Mouse (Mus musculus) E14TG2a.4 (cell line): Measurements from ENCODE around the gene Ifnar1.

Source experiments
- H3K27me3 ChIP-seq: 2 replicates; pipeline ENCODE4 v1.6.1; 2014; ENCODE audit warnings: low read length, control low read depth; ENCODE audit not compliant: insufficient read depth
- H3K36me3 ChIP-seq: 2 replicates; pipeline ENCODE4 v1.6.1; 2014; ENCODE audit warnings: low read length, control low read depth; ENCODE audit not compliant: insufficient read depth
- H3K4me1 ChIP-seq: replicated peaks from 2 replicates; pipeline ENCODE4 v1.6.1; 2014; ENCODE audit warnings: low read depth, low read length, control low read depth
- H3K4me3 ChIP-seq: replicated peaks from 2 replicates; pipeline ENCODE4 v1.5.1; 2014; ENCODE audit warnings: mild to moderate bottlenecking, low read length
- H3K9me3 ChIP-seq: 2 replicates; pipeline ENCODE4 v1.6.1; 2014; ENCODE audit warnings: low read length, control low read depth
- CTCF ChIP-seq: conservative IDR thresholded peaks from 2 replicates; pipeline ENCODE4 v1.5.1; 2014; ENCODE audit warnings: low read length
- NANOG ChIP-seq: IDR thresholded peaks from 2 replicates; pipeline ENCODE4 v1.6.1; 2014; ENCODE audit warnings: borderline replicate concordance, low read length, mixed read lengths
- POU5F1 ChIP-seq: IDR thresholded peaks from 2 replicates; pipeline ENCODE4 v1.6.1; 2014; ENCODE audit warnings: low read length, borderline replicate concordance

Ifnar1 gene

DNA sequence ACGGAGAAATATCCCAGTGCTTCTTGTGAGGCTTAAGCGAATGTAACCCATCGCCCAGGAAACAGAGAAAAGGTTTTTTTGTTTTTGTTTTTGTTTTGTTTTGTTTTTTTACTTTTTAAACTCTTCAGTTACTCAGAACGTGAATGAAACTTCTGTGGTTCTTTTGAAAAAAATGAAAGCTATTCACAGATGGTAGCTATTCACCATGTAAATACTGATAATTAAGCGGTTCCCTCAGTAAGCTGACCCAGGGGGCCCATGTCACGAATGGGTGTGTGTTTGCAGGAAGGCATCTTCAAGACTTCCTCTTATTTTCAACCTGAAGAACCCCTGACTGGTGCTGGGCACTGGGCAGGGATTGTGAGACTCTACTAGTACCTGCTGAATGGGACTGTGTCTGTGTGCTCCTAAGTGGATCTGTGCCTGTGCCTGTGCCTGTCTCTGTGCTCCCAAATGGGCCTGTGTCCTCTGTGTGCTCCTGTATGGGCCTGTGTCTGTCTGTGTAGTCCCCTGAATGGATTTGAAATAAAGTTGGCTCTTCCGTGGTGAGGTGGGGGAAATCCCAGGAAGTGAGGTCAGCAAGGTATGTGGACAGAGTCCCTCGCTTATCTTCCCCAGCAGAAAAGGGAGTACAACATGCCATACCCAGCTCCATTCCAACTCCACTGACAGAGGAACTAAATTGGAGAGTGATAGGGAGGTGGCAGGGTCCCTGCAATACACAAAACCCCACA is 38.1 kb upstream of the Ifnar1 start:
- no peaks in the 10 kb centered on the region for H3K4me1 ChIP-seq
- 0 out of 2 replicates have a peak, but pooled peaks cover 5% of the 10 kb centered on the region for H3K9me3 ChIP-seq
- H3K36me3 ChIP-seq, result no peaks in the 10 kb centered on the region
- no peaks in the 10 kb centered on the region; the same call in 1 of the 2 replicates for H3K27me3 ChIP-seq
- H3K4me3 ChIP-seq, result no peak overlapping the region
- TF ChIP-seq CTCF (no peak), POU5F1 (no peak), NANOG (no peak)

DNA sequence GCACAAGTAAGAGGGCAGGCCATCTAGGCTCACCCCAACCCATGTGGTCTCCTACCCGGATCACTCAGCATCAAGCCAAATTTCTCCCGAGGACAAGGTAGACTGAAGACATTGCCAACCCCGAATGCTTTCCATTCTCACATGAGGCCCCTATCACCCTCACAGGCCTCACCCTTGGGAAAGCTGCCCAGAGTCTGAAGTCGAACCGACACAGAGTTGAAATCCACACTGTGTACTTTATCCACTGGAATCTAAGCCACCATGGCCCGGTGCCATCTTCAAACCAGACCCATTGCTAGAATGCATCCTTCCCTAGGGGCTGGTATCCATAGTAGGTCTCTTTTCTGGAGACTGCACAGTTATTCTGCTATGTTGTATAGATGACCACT is 37.5 kb upstream of the Ifnar1 start:
- TF ChIP-seq NANOG, result no peak
- TF ChIP-seq CTCF, result no peak
- TF ChIP-seq POU5F1, result no peak
- Histone ChIP-seq H3K4me3 (no peak overlapping the region), H3K9me3 (0 out of 2 replicates have a peak, but pooled peaks cover 5% of the 10 kb centered on the region), H3K4me1 (no peaks in the 10 kb centered on the region), H3K36me3 (no peaks in the 10 kb centered on the region), H3K27me3 (no peaks in the 10 kb centered on the region; the same call in 1 of the 2 replicates)

GRCm38 (mm10) chr16:91448088-91448487 is 37.0 kb upstream of the Ifnar1 start:
- Histone ChIP-seq H3K4me3 (no peak overlapping the region), H3K9me3 (0 out of 2 replicates have a peak, but pooled peaks cover 5% of the 10 kb centered on the region), H3K27me3 (no peaks in the 10 kb centered on the region; the same call in 1 of the 2 replicates), H3K4me1 (no peaks in the 10 kb centered on the region), H3K36me3 (no peaks in the 10 kb centered on the region)
- TF ChIP-seq POU5F1 (no peak), CTCF (no peak), NANOG (no peak)

GRCm38 (mm10) chr16:91448895-91449294 is 36.1 kb upstream of the Ifnar1 start:
- H3K36me3 ChIP-seq, result no peaks in the 10 kb centered on the region
- H3K9me3 ChIP-seq, result 0 out of 2 replicates have a peak, but pooled peaks cover 4% of the 10 kb centered on the region
- no peak for TF ChIP-seq CTCF
- H3K4me3 ChIP-seq, result no peak overlapping the region
- H3K27me3 ChIP-seq, result no peaks in the 10 kb centered on the region; the same call in 1 of the 2 replicates
- H3K4me1 ChIP-seq, result no peaks in the 10 kb centered on the region

GRCm38 (mm10) chr16:91450137-91451064 is 34.6 kb upstream of the Ifnar1 start:
- no peaks in the 10 kb centered on the region for H3K9me3 ChIP-seq
- H3K4me1 ChIP-seq, result no peaks in the 10 kb centered on the region
- H3K27me3 ChIP-seq, result no peaks in the 10 kb centered on the region; the same call in 1 of the 2 replicates
- no peak overlapping the region for H3K4me3 ChIP-seq
- no peak for TF ChIP-seq NANOG
- TF ChIP-seq POU5F1, result no peak
- no peak; the same call in 1 of the 2 replicates for TF ChIP-seq CTCF
- H3K36me3 ChIP-seq, result no peaks in the 10 kb centered on the region

DNA sequence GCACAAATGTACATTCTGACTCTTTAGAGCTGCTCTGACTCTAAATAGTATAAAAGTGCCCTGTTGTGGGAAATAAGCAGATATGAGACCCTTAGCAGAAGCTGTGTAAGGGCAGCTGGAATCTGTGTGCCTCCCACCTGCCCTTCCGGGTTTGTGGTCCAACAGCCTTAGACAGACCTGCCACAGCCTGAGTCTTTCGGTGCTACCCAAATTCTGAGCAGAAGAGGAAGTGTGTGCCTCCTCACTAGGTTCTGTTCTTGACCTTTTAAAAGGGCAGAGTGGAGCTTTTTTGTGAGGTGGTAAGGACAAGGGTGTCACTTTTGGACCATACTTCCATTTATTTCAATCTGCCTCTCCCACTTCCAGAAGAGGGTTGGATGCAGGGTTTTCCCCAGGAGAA is 33.1 kb upstream of the Ifnar1 start:
- no peak overlapping the region for H3K4me3 ChIP-seq

GRCm38 (mm10) chr16:91452363-91452896 is 32.6 kb upstream of the Ifnar1 start:
- Histone ChIP-seq H3K27me3 (no peaks in the 10 kb centered on the region), H3K4me1 (no peaks in the 10 kb centered on the region), H3K36me3 (no peaks in the 10 kb centered on the region), H3K9me3 (peaks cover 12% of the 10 kb centered on the region), H3K4me3 (no peak overlapping the region)
- TF ChIP-seq POU5F1 (no peak), CTCF (no peak), NANOG (no peak)

More for the DNA sequence above, 33.1 kb upstream of the Ifnar1 start:
- Histone ChIP-seq H3K27me3 (no peaks in the 10 kb centered on the region), H3K4me1 (no peaks in the 10 kb centered on the region), H3K9me3 (peaks cover 7% of the 10 kb centered on the region), H3K36me3 (no peaks in the 10 kb centered on the region)
- TF ChIP-seq POU5F1 (no peak), CTCF (no peak), NANOG (no peak)

DNA sequence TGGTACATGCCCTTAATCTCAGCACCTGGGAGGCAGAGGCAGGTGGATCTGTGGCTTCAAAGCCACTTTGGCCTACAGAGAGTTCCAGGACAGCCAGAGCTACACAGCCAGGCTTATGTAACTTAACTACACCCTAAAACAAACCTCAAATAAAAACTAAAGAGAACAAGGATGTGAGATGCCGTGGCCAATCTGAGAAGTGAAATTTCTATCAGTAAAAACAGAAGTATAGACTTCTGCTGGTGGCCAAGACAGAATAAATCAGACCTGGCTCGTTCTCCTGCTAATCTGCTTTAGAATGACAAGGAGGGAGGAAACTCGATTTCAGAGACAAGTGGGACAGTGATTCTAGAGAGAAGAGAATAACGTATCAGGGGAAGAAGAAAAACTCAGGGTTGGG is 29.2 kb upstream of the Ifnar1 start:
- Histone ChIP-seq H3K36me3 (no peaks in the 10 kb centered on the region), H3K4me1 (no peaks in the 10 kb centered on the region), H3K4me3 (no peak overlapping the region), H3K27me3 (no peaks in the 10 kb centered on the region), H3K9me3 (peaks cover 15% of the 10 kb centered on the region)
- no peak for TF ChIP-seq CTCF
- TF ChIP-seq POU5F1, result no peak
- TF ChIP-seq NANOG, result no peak
